Mouse (Mus musculus) megakaryocyte, embryonic 14.5 days (primary cell): ENCODE data around the gene Cxadr. TPM values are rescaled to one million over a fixed set of nuclear protein-coding genes. Genes with fewer than 3 reads are reported as not detected.

ENCODE experiments used
- H3K27me3 ChIP-seq: replicated peaks from 2 replicates; pipeline ENCODE3; 2012; ENCODE audit warnings: inconsistent platforms
- H3K36me3 ChIP-seq: replicated peaks from 2 replicates; pipeline ENCODE3; 2012; ENCODE audit warnings: low read length, inconsistent platforms, mixed read lengths
- H3K4me1 ChIP-seq: 2 replicates; pipeline ENCODE4 v1.6.1; 2012; ENCODE audit warnings: inconsistent platforms
- H3K4me3 ChIP-seq: replicated peaks from 2 replicates; pipeline ENCODE3; 2012; ENCODE audit warnings: moderate library complexity, mild to moderate bottlenecking, inconsistent platforms
- H3K9me3 ChIP-seq: 2 replicates; pipeline ENCODE4 v1.6.1; 2012; ENCODE audit warnings: inconsistent platforms
- FLI1 ChIP-seq: IDR thresholded peaks from 2 replicates; pipeline ENCODE4 v1.6.1; 2012; ENCODE audit warnings: low read length, inconsistent platforms, mixed read lengths
- GATA1 ChIP-seq: IDR thresholded peaks from 3 replicates; pipeline ENCODE4 v1.6.1; 2012; ENCODE audit warnings: mixed read lengths, low read length, inconsistent platforms, borderline replicate concordance
- polyA plus RNA-seq: library from polyadenylated mRNA; stranded (reverse); fragments of >175 nt; gene quantifications from 2 replicates; pipeline ENCODE4 v1.2.3, GENCODE M21; 2012; ENCODE audit warnings: low replicate concordance; ENCODE audit not compliant: insufficient read depth

The Cxadr gene
- polyA plus RNA-seq, 1 experiment: not detected

GRCm38 (mm10) chr16:78277567-78277966, 23.7 kb upstream of the Cxadr start:
- Histone ChIP-seq H3K4me1 (no peaks in the 10 kb centered on the region), H3K4me3 (no peak overlapping the region), H3K9me3 (no peaks in the 10 kb centered on the region), H3K36me3 (no peaks in the 10 kb centered on the region), H3K27me3 (peaks cover 3% of the 10 kb centered on the region)
- TF ChIP-seq GATA1: no peak

DNA sequence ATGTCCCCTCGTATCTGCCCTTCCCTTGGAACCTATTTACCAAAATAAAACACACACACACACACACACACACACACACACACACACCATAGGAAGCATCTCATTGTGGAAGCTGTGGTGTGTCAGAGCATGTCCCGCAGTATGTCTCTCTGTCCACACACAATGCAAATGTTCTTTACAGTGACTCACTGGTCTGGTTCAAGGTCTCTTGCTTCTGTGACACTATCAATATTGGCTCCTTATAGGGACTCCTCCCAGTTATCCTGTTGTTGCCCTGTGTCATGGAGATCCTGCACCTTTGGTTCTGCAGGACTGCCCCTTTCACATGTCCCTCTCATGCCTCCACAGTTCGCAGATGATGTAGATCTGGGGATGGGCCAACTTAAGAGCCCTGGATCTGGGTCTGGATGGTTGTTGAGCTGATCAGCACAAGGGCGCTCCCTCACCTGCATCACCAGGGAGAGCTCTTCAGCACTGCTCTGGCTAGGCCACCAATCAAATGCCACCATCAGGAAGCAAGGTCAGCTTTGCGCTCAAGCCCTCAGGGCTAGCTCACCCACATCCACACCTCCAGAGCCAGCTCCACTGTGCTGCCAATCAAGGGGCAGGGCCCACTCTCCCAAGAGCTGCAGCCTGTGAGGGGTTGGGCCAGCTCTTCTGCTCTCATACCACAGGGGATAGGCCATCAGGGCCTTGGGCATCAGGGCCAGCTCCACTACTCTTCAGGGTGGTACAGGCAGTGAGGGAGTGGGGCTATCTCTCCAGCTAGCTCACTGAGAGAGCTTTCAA, 21.0 kb upstream of the Cxadr start:
- H3K9me3 ChIP-seq: no peaks in the 10 kb centered on the region
- H3K4me1 ChIP-seq: no peaks in the 10 kb centered on the region
- TF ChIP-seq FLI1: no peak
- peaks cover 3% of the 10 kb centered on the region for H3K27me3 ChIP-seq
- no peak overlapping the region for H3K4me3 ChIP-seq
- no peaks in the 10 kb centered on the region for H3K36me3 ChIP-seq

DNA sequence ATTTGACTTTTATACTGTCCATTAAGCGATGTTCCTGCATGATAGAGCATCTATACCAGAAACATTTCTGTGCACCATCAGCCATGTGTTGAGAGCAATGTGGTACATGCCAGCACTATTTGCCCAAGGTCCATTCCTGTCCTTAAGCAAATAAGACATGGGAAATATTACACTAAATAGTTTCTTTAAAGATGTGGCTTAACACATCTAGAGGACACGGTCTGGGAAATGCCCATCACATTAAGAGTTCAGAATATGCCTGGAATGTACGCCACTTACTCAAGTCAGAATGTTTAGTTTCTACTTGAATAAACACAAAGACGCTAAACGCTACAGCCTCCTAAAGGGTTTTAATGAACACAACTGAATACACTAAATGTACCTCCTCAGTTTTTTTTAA, 18.1 kb upstream of the Cxadr start:
- TF ChIP-seq GATA1: no peak
- no peak for TF ChIP-seq FLI1
- Histone ChIP-seq H3K9me3 (0 out of 2 replicates have a peak, but pooled peaks cover 3% of the 10 kb centered on the region), H3K4me3 (no peak overlapping the region), H3K27me3 (peaks cover 4% of the 10 kb centered on the region), H3K4me1 (no peaks in the 10 kb centered on the region), H3K36me3 (no peaks in the 10 kb centered on the region)

DNA sequence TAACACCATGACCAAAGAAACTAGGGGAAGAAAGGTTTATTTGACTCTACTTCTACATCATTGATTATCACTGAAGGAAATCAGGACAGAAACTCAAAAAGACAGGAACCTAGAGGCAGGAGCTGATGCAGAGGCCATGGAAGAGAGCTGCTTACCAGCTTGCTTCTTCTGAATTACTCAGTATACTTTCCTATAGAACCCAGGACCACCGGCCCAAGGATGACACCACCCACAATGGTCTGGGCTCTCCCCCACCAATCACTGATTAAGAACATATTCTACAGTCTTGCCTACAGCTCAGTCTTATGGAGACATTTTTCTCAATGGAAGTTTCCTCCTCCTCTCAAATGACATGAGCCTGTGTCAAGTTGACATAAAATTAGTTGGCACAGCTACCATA, 7.2 kb upstream of the Cxadr start:
- Histone ChIP-seq H3K27me3 (peaks cover 13% of the 10 kb centered on the region), H3K36me3 (no peaks in the 10 kb centered on the region), H3K4me1 (no peaks in the 10 kb centered on the region), H3K9me3 (peaks cover 3% of the 10 kb centered on the region; the same call in 1 of the 2 replicates), H3K4me3 (no peak overlapping the region)
- no peak for TF ChIP-seq GATA1
- no peak for TF ChIP-seq FLI1

DNA sequence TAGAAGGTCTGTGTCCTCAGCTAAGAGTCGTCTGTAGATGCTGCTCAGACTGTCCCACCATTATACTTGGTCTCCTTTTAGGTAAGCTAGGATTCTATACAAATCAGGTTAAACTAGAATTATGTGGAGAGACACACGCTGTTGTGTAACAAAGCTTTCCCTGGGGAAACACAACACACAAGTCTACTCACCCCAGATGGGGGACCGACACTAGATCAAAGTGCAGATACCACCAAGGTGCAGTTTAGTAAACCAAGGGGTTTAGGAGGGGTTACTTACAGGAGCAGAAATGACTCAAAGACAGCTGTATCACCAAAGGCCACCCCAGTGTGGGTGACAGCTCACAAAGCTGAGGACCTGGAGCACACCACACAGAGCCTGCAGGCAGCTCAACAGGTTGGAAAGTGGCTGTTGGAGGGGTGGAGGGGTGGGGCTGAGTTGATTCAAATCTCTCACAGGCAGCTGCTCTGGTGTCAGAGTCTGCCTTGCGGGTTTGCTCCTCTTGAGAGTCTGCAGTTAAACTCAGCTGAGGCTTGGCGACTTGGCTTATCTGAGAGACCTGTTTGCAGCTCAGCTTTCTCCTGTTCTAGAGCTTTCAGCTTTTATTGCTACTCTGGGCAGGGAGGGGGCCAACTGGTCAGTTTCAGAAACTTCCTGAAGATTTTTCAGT, 6.5 kb upstream of the Cxadr start:
- Histone ChIP-seq H3K4me3 (no peak overlapping the region), H3K27me3 (peaks cover 18% of the 10 kb centered on the region), H3K36me3 (no peaks in the 10 kb centered on the region), H3K4me1 (no peaks in the 10 kb centered on the region), H3K9me3 (peaks cover 8% of the 10 kb centered on the region)
- TF ChIP-seq FLI1 (no peak), GATA1 (no peak)

GRCm38 (mm10) chr16:78295601-78296000, 5.7 kb upstream of the Cxadr start:
- Histone ChIP-seq H3K4me3 (no peak overlapping the region), H3K27me3 (peaks cover 26% of the 10 kb centered on the region), H3K36me3 (no peaks in the 10 kb centered on the region), H3K4me1 (no peaks in the 10 kb centered on the region), H3K9me3 (peaks cover 14% of the 10 kb centered on the region)
- no peak for TF ChIP-seq GATA1
- TF ChIP-seq FLI1: no peak

DNA sequence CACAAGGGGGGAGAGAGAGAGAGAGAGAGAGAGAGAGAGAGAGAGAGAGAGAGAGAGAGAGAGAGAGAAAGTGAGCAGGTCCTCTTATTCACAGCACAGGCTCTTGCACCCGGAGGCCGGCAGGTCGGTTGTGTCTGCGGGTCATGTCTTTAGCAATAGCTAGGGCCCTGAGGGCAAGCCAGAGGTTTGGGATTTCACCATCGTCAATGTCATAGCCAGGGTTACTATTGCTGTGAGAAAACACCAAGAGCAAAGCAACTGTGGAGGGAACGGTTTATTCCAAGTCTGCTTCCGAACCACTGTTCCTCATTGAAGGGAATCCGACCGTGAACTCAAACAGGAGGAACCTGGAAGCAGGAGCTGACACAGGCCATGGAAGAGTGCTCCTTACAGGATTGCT, 5.2 kb upstream of the Cxadr start:
- TF ChIP-seq GATA1: no peak
- Histone ChIP-seq H3K9me3 (peaks cover 14% of the 10 kb centered on the region), H3K27me3 (peaks cover 31% of the 10 kb centered on the region), H3K4me3 (no peak overlapping the region), H3K36me3 (no peaks in the 10 kb centered on the region), H3K4me1 (peaks cover 2% of the 10 kb centered on the region)

- Histone ChIP-seq H3K36me3 (no peaks in the 10 kb centered on the region), H3K4me3 (peak overlapping the region; percentile 91), H3K9me3 (peaks cover 22% of the 10 kb centered on the region), H3K4me1 (peaks cover 19% of the 10 kb centered on the region), H3K27me3 (peaks cover 73% of the 10 kb centered on the region)
- TF ChIP-seq FLI1: no peak
- TF ChIP-seq GATA1: no peak
Observed at GRCm38 (mm10) chr16:78301831-78302677, 765 bp downstream of the Cxadr start.

DNA sequence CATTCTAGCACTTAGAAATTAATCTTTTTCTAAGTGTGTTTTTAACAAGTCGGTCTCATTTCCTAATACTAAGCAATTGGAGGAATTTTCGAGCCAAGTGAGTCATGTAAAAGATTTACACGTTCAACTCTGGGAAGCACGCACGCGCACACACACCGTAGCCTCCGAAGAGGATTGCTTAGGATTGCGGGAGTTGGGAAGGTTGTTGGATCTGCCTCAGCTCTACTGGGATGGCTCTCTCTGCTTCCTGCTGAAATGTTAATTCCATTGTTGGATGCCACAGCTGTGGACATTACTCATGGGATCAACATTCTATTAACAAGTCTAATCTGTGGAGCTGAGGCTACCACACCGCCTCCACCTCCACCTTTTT, 1.4 kb downstream of the Cxadr start:
- Histone ChIP-seq H3K27me3 (peaks cover 74% of the 10 kb centered on the region), H3K36me3 (no peaks in the 10 kb centered on the region), H3K4me3 (no peak overlapping the region), H3K9me3 (peaks cover 22% of the 10 kb centered on the region), H3K4me1 (peaks cover 19% of the 10 kb centered on the region)
- no peak for TF ChIP-seq GATA1
- no peak for TF ChIP-seq FLI1

- H3K4me3 ChIP-seq: no peak overlapping the region
- H3K36me3 ChIP-seq: no peaks in the 10 kb centered on the region
- peaks cover 52% of the 10 kb centered on the region for H3K27me3 ChIP-seq
- H3K9me3 ChIP-seq: peaks cover 13% of the 10 kb centered on the region
- peaks cover 19% of the 10 kb centered on the region for H3K4me1 ChIP-seq
- TF ChIP-seq GATA1 (no peak), FLI1 (no peak)
Observed at GRCm38 (mm10) chr16:78305606-78306100, 4.4 kb downstream of the Cxadr start.
